Mouse (Mus musculus) heart, embryonic 11.5 days (tissue): ENCODE results near the gene Ttc28. TPM values are rescaled to one million over a fixed set of nuclear protein-coding genes. Genes with fewer than 3 reads are reported as not detected.
A peak's percentile ranks its signal among the peaks of the same experiment; 100 is the strongest.

ENCODE experiments used
- ATAC-seq: fragments of 200-750 bp; cut with Nextera tagmentation; replicated peaks from 2 replicates; pipeline ENCODE4 v1.8.0; 2017; ENCODE audit warnings: moderate library complexity; ENCODE audit not compliant: insufficient number of reproducible peaks, low FRiP score, low TSS enrichment
- H3K27ac ChIP-seq: fragments of 300-500 bp; sonication (generic); 2 replicates; pipeline ENCODE4 v1.5.1; 2014; ENCODE audit warnings: mild to moderate bottlenecking, low read depth, low read length
- H3K27me3 ChIP-seq: fragments of 300-500 bp; sonication (generic); 2 replicates; pipeline ENCODE4 v1.6.1; 2014; ENCODE audit warnings: mild to moderate bottlenecking, low read length, mixed read lengths; ENCODE audit not compliant: control insufficient read depth, insufficient read depth
- H3K36me3 ChIP-seq: fragments of 300-500 bp; sonication (generic); 2 replicates; pipeline ENCODE4 v1.6.1; 2014; ENCODE audit warnings: mild to moderate bottlenecking, low read length, moderate library complexity, mixed read lengths; ENCODE audit not compliant: control insufficient read depth, insufficient read depth
- H3K4me1 ChIP-seq: fragments of 300-500 bp; sonication (generic); 2 replicates; pipeline ENCODE4 v1.6.1; 2014; ENCODE audit warnings: low read length; ENCODE audit not compliant: control insufficient read depth, insufficient read depth
- H3K4me2 ChIP-seq: fragments of 300-500 bp; sonication (generic); 2 replicates; pipeline ENCODE4 v1.6.1; 2014; ENCODE audit warnings: mild to moderate bottlenecking, moderate library complexity
- H3K4me3 ChIP-seq: fragments of 300-500 bp; sonication (generic); 2 replicates; pipeline ENCODE4 v1.5.1; 2014; ENCODE audit warnings: low read depth, low read length
- H3K9ac ChIP-seq: fragments of 300-500 bp; sonication (generic); 2 replicates; pipeline ENCODE4 v1.6.1; 2014; ENCODE audit warnings: mild to moderate bottlenecking, low read depth, low read length, moderate library complexity
- H3K9me3 ChIP-seq: fragments of 300-500 bp; sonication (generic); replicated peaks from 2 replicates; pipeline ENCODE4 v1.6.1; 2016; ENCODE audit warnings: low read length; ENCODE audit not compliant: control insufficient read depth
- WGBS: fragments of 180-500 bp; shearing (Covaris S2); extraction: QIAGEN DNeasy Blood & Tissue Kit; methylation state at CpG from one replicate; pipeline ENCODE4 v1.1.7; 2014; ENCODE audit not compliant: insufficient replicate concordance; 5-methylcytosine and 5-hydroxymethylcytosine counted together
- microRNA counts: library from miRNA; unstranded; fragments of <30 nt; microRNA quantifications from one replicate; lab custom pipeline; 2015
- microRNA-seq: library from miRNA; unstranded; fragments of <30 nt; microRNA quantifications from one replicate; pipeline ENCODE4, GENCODE M21; 2016; ENCODE audit warnings: borderline number of aligned reads
- polyA plus RNA-seq: library from polyadenylated mRNA; unstranded; fragments of >200 nt; fragmentation: Nextera tagmentation; extraction: Ambion mirVana; gene quantifications from 2 replicates; pipeline ENCODE4 v1.2.1, GENCODE M21; 2014

The Ttc28 gene
- polyA plus RNA-seq, 1 experiment from 2014 or later, result 8.1 TPM

GRCm38 (mm10) chr5:111331099-111331435, 451.5 kb downstream of the Ttc28 start:
- Histone ChIP-seq H3K27me3 (no peaks in the 10 kb centered on the region), H3K36me3 (peaks cover 6% of the 10 kb centered on the region; the same call in 1 of the 2 replicates), H3K4me3 (peak overlapping the region; percentile 75), H3K9me3 (no peaks in the 10 kb centered on the region), H3K27ac (peak overlapping the region; percentile 74), H3K4me2 (peak overlapping the region; percentile 84), H3K9ac (peak overlapping the region; percentile 96), H3K4me1 (peaks cover 12% of the 10 kb centered on the region)
- 0% methylated on average over 14 of the region's 14 CpGs for WGBS
- 0 out of 2 replicates have a peak, but pooled peaks have one; percentile 5 for ATAC-seq

GRCm38 (mm10) chr5:111335939-111336691, 456.5 kb downstream of the Ttc28 start:
- Histone ChIP-seq H3K36me3 (peaks cover 12% of the 10 kb centered on the region), H3K4me3 (no peak overlapping the region), H3K9ac (no peak overlapping the region), H3K9me3 (no peaks in the 10 kb centered on the region), H3K27me3 (no peaks in the 10 kb centered on the region), H3K27ac (no peak overlapping the region), H3K4me2 (no peak overlapping the region), H3K4me1 (peaks cover 10% of the 10 kb centered on the region)
- no peak for ATAC-seq
- WGBS, result 72% methylated on average over 8 of the region's 8 CpGs

MicroRNAs encoded within 50 kb of the gene (microRNA counts, 519-probe panel; counts per million panel counts)
- 32.2 counts per million for microRNA mmu-miR-701 (lab: Ali Mortazavi, UCI)

Small RNA genes lying within 50 kb of the gene (microRNA-seq; reads per million reads assigned to microRNA genes)
- 75.7 reads per million, percentile 61 among the genes with 10 or more reads in this experiment for gene Mir701

Other genes with a start within 250 kb of the Ttc28 start
- gene Noc4l, start 226.4 kb upstream of the Ttc28 start, polyA plus RNA-seq, result 35.8 and 41.7 TPM in 2 replicates
- gene Ddx51, start 226.4 kb upstream of the Ttc28 start, polyA plus RNA-seq, result 18.0 and 22.0 TPM in 2 replicates
- gene Ep400, start 109.1 kb upstream of the Ttc28 start, polyA plus RNA-seq, result 29.2 and 30.4 TPM in 2 replicates
- gene Pus1, start 99.1 kb upstream of the Ttc28 start, polyA plus RNA-seq, result 19.6 and 23.2 TPM in 2 replicates
- 17.1 and 18.7 TPM in 2 replicates for gene Ulk1, start 69.7 kb upstream of the Ttc28 start, polyA plus RNA-seq
- 30.2 and 32.6 TPM in 2 replicates for gene Hscb, start 40.0 kb upstream of the Ttc28 start, polyA plus RNA-seq
- 20.9 and 27.1 TPM in 2 replicates for gene Chek2, start 39.8 kb upstream of the Ttc28 start, polyA plus RNA-seq